Mouse (Mus musculus) embryonic facial prominence, embryonic 15.5 days (tissue): ENCODE measurements around the gene Ttc23. TPM values are rescaled to one million over a fixed set of nuclear protein-coding genes. Genes with fewer than 3 reads are reported as not detected.

Experiments
- ATAC-seq: fragments of 200-750 bp; cut with Nextera tagmentation; 2 replicates; pipeline ENCODE4 v1.8.0; 2017; ENCODE audit warnings: low read depth, moderate TSS enrichment; ENCODE audit not compliant: insufficient number of reproducible peaks, low FRiP score, low TSS enrichment
- H3K27ac ChIP-seq: fragments of 300-500 bp; sonication (generic); replicated peaks from 2 replicates; pipeline ENCODE4 v1.5.1; 2015; ENCODE audit warnings: mild to moderate bottlenecking, inconsistent platforms
- H3K27me3 ChIP-seq: fragments of 300-500 bp; sonication (generic); 2 replicates; pipeline ENCODE4 v1.6.1; 2015; ENCODE audit warnings: inconsistent platforms
- H3K36me3 ChIP-seq: fragments of 300-500 bp; sonication (generic); 2 replicates; pipeline ENCODE4 v1.6.1; 2015; ENCODE audit warnings: mild to moderate bottlenecking, inconsistent platforms
- H3K4me1 ChIP-seq: fragments of 300-500 bp; sonication (generic); 2 replicates; pipeline ENCODE4 v1.6.1; 2015; ENCODE audit warnings: inconsistent platforms
- H3K4me2 ChIP-seq: fragments of 300-500 bp; sonication (generic); replicated peaks from 2 replicates; pipeline ENCODE4 v1.6.1; 2015; ENCODE audit warnings: mild to moderate bottlenecking, inconsistent platforms
- H3K4me3 ChIP-seq: fragments of 300-500 bp; sonication (generic); replicated peaks from 2 replicates; pipeline ENCODE4 v1.5.1; 2015; ENCODE audit warnings: mild to moderate bottlenecking, inconsistent platforms
- H3K9ac ChIP-seq: fragments of 300-500 bp; sonication (generic); 2 replicates; pipeline ENCODE4 v1.6.1; 2015; ENCODE audit warnings: inconsistent platforms
- H3K9me3 ChIP-seq: fragments of 300-500 bp; sonication (generic); replicated peaks from 2 replicates; pipeline ENCODE4 v1.6.1; 2016; ENCODE audit warnings: inconsistent platforms
- WGBS: fragments of 180-500 bp; shearing (Covaris S2); methylation state at CpG from one replicate; pipeline ENCODE4 v1.1.7; 2015; 5-methylcytosine and 5-hydroxymethylcytosine counted together
- polyA plus RNA-seq: library from polyadenylated mRNA; unstranded; fragments of >200 nt; fragmentation: Nextera tagmentation; extraction: Ambion mirVana; gene quantifications from 2 replicates; pipeline ENCODE4 v1.2.1, GENCODE M21; 2015

Gene Ttc23
- polyA plus RNA-seq, 1 experiment from 2014 or later = 29.8 TPM

GRCm38 (mm10) chr7:67775623-67776022 lies 128.4 kb downstream of the Ttc23 start:
- no peak overlapping the region for H3K4me3 ChIP-seq
- ATAC-seq = no peak
- no peak overlapping the region for H3K4me2 ChIP-seq
- H3K4me1 ChIP-seq = no peaks in the 10 kb centered on the region
- 76% methylated on average over 3 of the region's 3 CpGs for WGBS
- no peak overlapping the region for H3K9ac ChIP-seq
- H3K27me3 ChIP-seq = 0 out of 2 replicates have a peak, but pooled peaks cover 3% of the 10 kb centered on the region
- no peaks in the 10 kb centered on the region for H3K36me3 ChIP-seq
- H3K9me3 ChIP-seq = no peaks in the 10 kb centered on the region
- H3K27ac ChIP-seq = no peak overlapping the region

DNA sequence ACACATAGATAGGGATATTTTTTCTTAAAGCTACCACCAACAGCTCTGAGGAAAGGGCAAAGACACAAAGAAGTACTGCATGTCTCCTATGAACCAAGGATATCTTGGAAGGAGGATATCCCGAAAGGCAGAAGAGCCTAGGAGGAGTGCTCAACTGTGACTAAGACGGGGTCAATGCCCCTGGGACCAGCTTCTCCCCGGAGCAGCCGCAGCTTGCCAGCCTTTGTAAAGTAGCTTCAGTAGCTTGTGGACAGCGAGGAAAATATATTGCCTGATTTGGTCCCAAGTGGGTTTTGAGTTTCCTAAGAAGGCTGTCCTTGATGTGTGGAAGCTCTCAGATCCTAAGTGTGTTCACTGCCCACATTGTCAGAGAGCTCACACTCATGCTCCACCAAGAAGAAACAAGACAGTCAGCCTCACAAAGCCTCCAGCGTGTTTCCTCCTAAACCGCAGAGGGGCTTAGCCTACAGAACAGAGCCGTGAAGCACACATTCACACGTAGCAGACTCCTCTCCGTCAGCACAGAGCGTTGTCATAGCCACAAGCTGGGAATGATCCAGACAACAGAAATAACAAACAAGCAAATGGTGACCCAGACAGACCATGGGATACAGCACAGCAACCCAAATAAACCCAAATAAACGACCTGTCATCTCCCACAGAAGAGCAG lies 129.6 kb downstream of the Ttc23 start:
- Histone ChIP-seq H3K4me1 (no peaks in the 10 kb centered on the region), H3K9ac (no peak overlapping the region), H3K36me3 (no peaks in the 10 kb centered on the region), H3K4me3 (no peak overlapping the region), H3K27me3 (0 out of 2 replicates have a peak, but pooled peaks cover 3% of the 10 kb centered on the region), H3K4me2 (no peak overlapping the region), H3K9me3 (no peaks in the 10 kb centered on the region), H3K27ac (no peak overlapping the region)
- WGBS = 55% methylated on average over 12 of the region's 12 CpGs
- ATAC-seq = no peak

GRCm38 (mm10) chr7:67787861-67788260 lies 140.7 kb downstream of the Ttc23 start:
- no peak overlapping the region for H3K4me2 ChIP-seq
- no peaks in the 10 kb centered on the region for H3K27me3 ChIP-seq
- H3K4me1 ChIP-seq = peaks cover 8% of the 10 kb centered on the region
- H3K4me3 ChIP-seq = no peak overlapping the region
- H3K27ac ChIP-seq = no peak overlapping the region
- H3K36me3 ChIP-seq = no peaks in the 10 kb centered on the region
- no peak for ATAC-seq
- no peaks in the 10 kb centered on the region for H3K9me3 ChIP-seq
- 55% methylated on average over 2 of the region's 2 CpGs for WGBS
- H3K9ac ChIP-seq = no peak overlapping the region

- H3K4me3 ChIP-seq = peak overlapping the region; percentile 12; the same call in 1 of the 2 replicates
- WGBS = 10% methylated on average over 10 of the region's 10 CpGs
- H3K9me3 ChIP-seq = no peaks in the 10 kb centered on the region
- ATAC-seq = 0 out of 2 replicates have a peak, but pooled peaks have one; percentile 54
- no peaks in the 10 kb centered on the region for H3K36me3 ChIP-seq
- 0 out of 2 replicates have a peak overlapping the region, but pooled peaks have one; percentile 28 for H3K4me2 ChIP-seq
- no peak overlapping the region for H3K9ac ChIP-seq
- no peaks in the 10 kb centered on the region for H3K27me3 ChIP-seq
- H3K4me1 ChIP-seq = peaks cover 8% of the 10 kb centered on the region
- H3K27ac ChIP-seq = no peak overlapping the region
Observed at GRCm38 (mm10) chr7:67788713-67789112, 141.5 kb downstream of the Ttc23 start.

GRCm38 (mm10) chr7:67791256-67791655 lies 144.0 kb downstream of the Ttc23 start:
- H3K4me1 ChIP-seq = peaks cover 8% of the 10 kb centered on the region
- ATAC-seq = no peak
- H3K36me3 ChIP-seq = no peaks in the 10 kb centered on the region
- no peak overlapping the region for H3K27ac ChIP-seq
- no peaks in the 10 kb centered on the region for H3K9me3 ChIP-seq
- no peak overlapping the region for H3K4me2 ChIP-seq
- no peak overlapping the region for H3K9ac ChIP-seq
- no peak overlapping the region for H3K4me3 ChIP-seq
- WGBS = 54% methylated on average over 7 of the region's 7 CpGs
- no peaks in the 10 kb centered on the region for H3K27me3 ChIP-seq

- Histone ChIP-seq H3K9ac (no peak overlapping the region), H3K36me3 (no peaks in the 10 kb centered on the region), H3K9me3 (no peaks in the 10 kb centered on the region), H3K4me1 (peaks cover 6% of the 10 kb centered on the region), H3K27ac (no peak overlapping the region), H3K4me3 (no peak overlapping the region), H3K4me2 (no peak overlapping the region), H3K27me3 (no peaks in the 10 kb centered on the region)
- ATAC-seq = no peak
- WGBS = 74% methylated on average over 7 of the region's 7 CpGs
Observed at GRCm38 (mm10) chr7:67793449-67793848, 146.2 kb downstream of the Ttc23 start.

DNA sequence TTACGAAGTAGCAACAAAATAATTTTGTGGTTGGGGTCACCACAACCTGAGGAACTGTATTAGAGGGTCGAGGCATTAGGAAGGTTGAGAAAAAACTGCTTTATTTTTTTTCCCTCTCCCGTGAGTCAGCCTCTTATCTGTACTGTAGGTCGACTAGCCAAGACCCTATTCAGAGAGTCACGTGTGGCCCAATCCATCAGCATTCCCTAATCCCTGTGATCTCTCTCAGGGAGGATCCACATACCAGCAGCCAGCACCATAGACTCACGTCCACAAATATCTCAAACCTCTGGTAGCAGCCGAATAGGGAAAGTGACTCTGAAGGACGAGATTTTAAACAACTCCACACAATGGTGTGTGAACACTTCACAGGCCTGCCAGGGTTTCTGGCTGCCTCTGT lies 149.9 kb downstream of the Ttc23 start:
- Histone ChIP-seq H3K36me3 (no peaks in the 10 kb centered on the region), H3K9ac (no peak overlapping the region), H3K4me1 (no peaks in the 10 kb centered on the region), H3K27ac (no peak overlapping the region), H3K4me2 (no peak overlapping the region), H3K4me3 (no peak overlapping the region), H3K27me3 (peaks cover 5% of the 10 kb centered on the region; the same call in 1 of the 2 replicates), H3K9me3 (no peaks in the 10 kb centered on the region)
- 33% methylated on average over 8 of the region's 8 CpGs for WGBS
- ATAC-seq = no peak

DNA sequence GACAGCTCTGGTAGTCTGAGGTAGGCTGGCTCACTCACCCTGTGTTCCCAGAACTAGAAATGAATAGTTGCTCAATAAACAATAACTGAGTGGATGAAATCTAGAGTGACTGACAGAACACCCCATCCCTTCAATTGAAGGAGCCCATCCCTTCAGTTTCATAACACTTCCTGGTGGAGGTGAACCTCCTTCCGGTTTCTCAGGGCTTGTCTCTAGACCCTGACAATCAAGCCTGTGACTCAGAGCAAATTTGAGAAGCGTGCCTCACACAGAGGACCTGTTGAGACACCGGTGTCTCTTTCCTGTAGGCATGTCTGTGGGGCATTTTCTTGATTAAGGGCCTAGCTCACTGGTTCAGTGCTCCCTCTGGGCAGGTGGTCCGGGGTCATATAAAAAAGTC lies 151.3 kb downstream of the Ttc23 start:
- H3K27ac ChIP-seq = no peak overlapping the region
- no peak for ATAC-seq
- no peak overlapping the region for H3K4me3 ChIP-seq
- H3K36me3 ChIP-seq = no peaks in the 10 kb centered on the region
- H3K4me1 ChIP-seq = peaks cover 5% of the 10 kb centered on the region
- H3K9ac ChIP-seq = no peak overlapping the region
- 73% methylated on average over 4 of the region's 4 CpGs for WGBS
- no peak overlapping the region for H3K4me2 ChIP-seq
- H3K27me3 ChIP-seq = peaks cover 5% of the 10 kb centered on the region; the same call in 1 of the 2 replicates
- no peaks in the 10 kb centered on the region for H3K9me3 ChIP-seq

- ATAC-seq = peak; percentile 30; the same call in 1 of the 2 replicates
- Histone ChIP-seq H3K9me3 (no peaks in the 10 kb centered on the region), H3K4me3 (no peak overlapping the region), H3K36me3 (no peaks in the 10 kb centered on the region), H3K9ac (no peak overlapping the region), H3K4me1 (peaks cover 12% of the 10 kb centered on the region), H3K27ac (no peak overlapping the region), H3K27me3 (peaks cover 5% of the 10 kb centered on the region; the same call in 1 of the 2 replicates), H3K4me2 (no peak overlapping the region)
- 81% methylated on average over 6 of the region's 6 CpGs for WGBS
Observed at GRCm38 (mm10) chr7:67800547-67800946, 153.3 kb downstream of the Ttc23 start.

GRCm38 (mm10) chr7:67801022-67801421 lies 153.8 kb downstream of the Ttc23 start:
- no peaks in the 10 kb centered on the region for H3K9me3 ChIP-seq
- peaks cover 5% of the 10 kb centered on the region; the same call in 1 of the 2 replicates for H3K27me3 ChIP-seq
- WGBS = 49% methylated on average over 4 of the region's 4 CpGs
- H3K4me2 ChIP-seq = no peak overlapping the region
- H3K4me3 ChIP-seq = no peak overlapping the region
- no peak overlapping the region for H3K27ac ChIP-seq
- ATAC-seq = no peak
- no peaks in the 10 kb centered on the region for H3K36me3 ChIP-seq
- H3K9ac ChIP-seq = no peak overlapping the region
- peaks cover 12% of the 10 kb centered on the region for H3K4me1 ChIP-seq

- Histone ChIP-seq H3K4me3 (peak overlapping the region; percentile 45), H3K27ac (peak overlapping the region; percentile 34; the same call in 1 of the 2 replicates), H3K27me3 (peaks cover 5% of the 10 kb centered on the region; the same call in 1 of the 2 replicates), H3K9ac (no peak overlapping the region), H3K4me1 (peaks cover 12% of the 10 kb centered on the region), H3K4me2 (peak overlapping the region; percentile 81), H3K9me3 (no peaks in the 10 kb centered on the region), H3K36me3 (no peaks in the 10 kb centered on the region)
- peak; percentile 76 for ATAC-seq
- 11% methylated on average over 28 of the region's 28 CpGs for WGBS
Observed at GRCm38 (mm10) chr7:67803015-67803856, 156.0 kb downstream of the Ttc23 start.
